ENCODE assay signal across 17 mouse cellular contexts in genomic region chr16:93456706-93457425, GRCm38 (mm10).
A peak's percentile ranks its signal among the peaks of the same experiment; 100 is the strongest.
DNase-seq lines count a peak whose midpoint lies in the region; TF ChIP-seq lines count a peak whose summit lies in the region.
"Had no signal": no experiment of that assay in that cellular context is flagged by ENCODE, and none has a peak within 500 bp of the region (broad histone marks: within the 10 kb centered on the region; RNA-seq: fewer than 3 reads in every experiment).

No protein-coding gene starts in this region.

- H3K9me3 ChIP-seq in heart, embryonic 10.5 days = no peaks in the 10 kb centered on the region
- H3K9me3 ChIP-seq: hindbrain, embryonic 15.5 days; liver, embryonic 12.5 days; midbrain, embryonic 13.5 days had no signal

- 80% methylated on average over 17 of the region's 17 CpGs for WGBS in heart, embryonic 10.5 days

- peaks cover 43% of the 10 kb centered on the region for H3K27me3 ChIP-seq in heart, embryonic 10.5 days (ENCODE audit: insufficient read depth, poor library complexity, severe bottlenecking)

- DNase-seq in heart, embryonic 10.5 days (ENCODE audit: low spot score) = peak; percentile 48
- no peak for DNase-seq in heart, postnatal 10 days
- DNase-seq in right cerebral cortex, postnatal 25 days = peak; percentile 11
- DNase-seq in right cerebral cortex, adult 18-20 months = no peak
- DNase-seq in gastrocnemius, adult 2 months = peak; percentile 67
- DNase-seq in embryo, embryonic 9.5 days (ENCODE audit: extremely low spot score) = no peak
- DNase-seq in spleen, adult 12 weeks (ENCODE audit: low spot score) = no peak
- DNase-seq: forebrain, postnatal 0 days; heart, postnatal 14 days; kidney, adult 18-20 months; kidney, postnatal 14 days; lung, postnatal 4 days; thymus, adult 2 months had no signal

- TF ChIP-seq CTCF in gastrocnemius, adult 2 months (IDR thresholded peaks at IDR 0.05) = no peak

- no peak overlapping the region for H3K4me3 ChIP-seq in heart, embryonic 10.5 days
- no peak overlapping the region for H3K4me3 ChIP-seq in gastrocnemius, adult 2 months
- H3K4me3 ChIP-seq: erythroblast, embryonic 14.5 days; hindbrain, embryonic 15.5 days; liver, embryonic 12.5 days; midbrain, embryonic 13.5 days had no signal

- intact Hi-C loops in heart, postnatal 10 days (cut with DNase I) = no loop called here
- intact Hi-C loops in gastrocnemius, adult 2 months (cut with DNase I) = no loop called here

- H3K36me3 ChIP-seq in heart, embryonic 10.5 days = no peaks in the 10 kb centered on the region
- H3K36me3 ChIP-seq: hindbrain, embryonic 15.5 days; liver, embryonic 12.5 days; midbrain, embryonic 13.5 days had no signal

- H3K4me1 ChIP-seq in heart, embryonic 10.5 days = peaks cover 21% of the 10 kb centered on the region

- H3K27ac ChIP-seq in heart, embryonic 10.5 days = no peak overlapping the region
- peak overlapping the region; percentile 38; the same call in 1 of the 2 replicates for H3K27ac ChIP-seq in gastrocnemius, adult 2 months
- H3K27ac ChIP-seq: hindbrain, embryonic 15.5 days; liver, embryonic 12.5 days; midbrain, embryonic 13.5 days had no signal

Comparison
In these comparisons a context has a peak if more than half of its experiments do, and no peak if none do; other contexts are left out.
1. DNase-seq: peak in heart, embryonic 10.5 days (single experiment), right cerebral cortex, postnatal 25 days (single experiment) and gastrocnemius, adult 2 months (single experiment); none in heart, postnatal 10 days (0 of 2), right cerebral cortex, adult 18-20 months (single experiment), embryo, embryonic 9.5 days (single experiment) and spleen, adult 12 weeks (single experiment).